Mouse (Mus musculus): Measurements from ENCODE around the gene Krt9. TPM values are rescaled to one million over a fixed set of nuclear protein-coding genes. Genes with fewer than 3 reads are reported as not detected.

Krt9 gene
- not detected for total RNA-seq (2023)

GRCm38 (mm10) chr11:100192992-100193391, at the start of gene Krt9:
TSS of gene Krt9 (minus strand) at chr11:100193246.

GRCm38 (mm10) chr11:100207498-100207897, 14.5 kb upstream of the Krt9 start, which contains the start of gene Krt14:
TSS of gene Krt14 (minus strand) at chr11:100207548.

GRCm38 (mm10) chr11:100148615-100149330, 44.3 kb downstream of the Krt9 start, which contains the start of gene Krt19:
TSS of gene Krt19 (minus strand) at chr11:100148665.

Other genes starting within 250 kb of the Krt9 start
- gene Krtap9-5, start 244.8 kb downstream of the Krt9 start, total RNA-seq (2023) = not detected
- gene Krtap29-1, start 214.2 kb downstream of the Krt9 start, total RNA-seq (2023) = not detected
- gene Krtap16-1, start 206.6 kb downstream of the Krt9 start, total RNA-seq (2023) = not detected
- gene Krtap17-1, start 199.3 kb downstream of the Krt9 start, total RNA-seq (2023) = not detected
- not detected for gene Krt33a, start 177.0 kb downstream of the Krt9 start, total RNA-seq (2023)
- not detected for gene Krt33b, start 163.4 kb downstream of the Krt9 start, total RNA-seq (2023)
- not detected for gene Krt34, start 151.7 kb downstream of the Krt9 start, total RNA-seq (2023)
- gene Krt31, start 142.7 kb downstream of the Krt9 start, total RNA-seq (2023) = not detected
- gene Krt32, start 105.0 kb downstream of the Krt9 start, total RNA-seq (2023) = not detected
- gene Krt35, start 97.0 kb downstream of the Krt9 start, total RNA-seq (2023) = not detected
- not detected for gene Krt36, start 87.6 kb downstream of the Krt9 start, total RNA-seq (2023)
- gene Krt13, start 71.7 kb downstream of the Krt9 start, total RNA-seq (2023) = not detected
- not detected for gene Krt15, start 57.3 kb downstream of the Krt9 start, total RNA-seq (2023)
- not detected for gene Krt19, start 44.6 kb downstream of the Krt9 start, total RNA-seq (2023)
- not detected for gene Krt14, start 14.3 kb upstream of the Krt9 start, total RNA-seq (2023)
- not detected for gene Krt16, start 55.7 kb upstream of the Krt9 start, total RNA-seq (2023)
- gene Krt17, start 67.8 kb upstream of the Krt9 start, total RNA-seq (2023) = not detected
- not detected for gene Krt42, start 76.6 kb upstream of the Krt9 start, total RNA-seq (2023)
- gene Eif1, start 126.6 kb upstream of the Krt9 start, total RNA-seq (2023) = 2,357 TPM
- not detected for gene Gast, start 141.2 kb upstream of the Krt9 start, total RNA-seq (2023)
- gene Hap1, start 162.9 kb upstream of the Krt9 start, total RNA-seq (2023) = 0.46 TPM
- gene Jup, start 204.5 kb upstream of the Krt9 start, total RNA-seq (2023) = 11.4 TPM
- 0.31 TPM for gene P3h4, start 221.6 kb upstream of the Krt9 start, total RNA-seq (2023)
- not detected for gene Fkbp10, start 222.5 kb upstream of the Krt9 start, total RNA-seq (2023)
- 99.9 TPM for gene Nt5c3b, start 248.6 kb upstream of the Krt9 start, total RNA-seq (2023)
- gene Klhl10, start 248.7 kb upstream of the Krt9 start, total RNA-seq (2023) = 2.2 TPM

Measured in CD8-positive naive resting alpha-beta T cell, adult 57 days (primary cell).